Mouse (Mus musculus) adrenal gland, postnatal 25 days (tissue): ENCODE results near the gene Il18r1. TPM values are rescaled to one million over a fixed set of nuclear protein-coding genes. Genes with fewer than 3 reads are reported as not detected.

ENCODE experiments used
- DNase-seq: peaks from one replicate; pipeline ENCODE4 v3.0.0; 2021; ENCODE audit warnings: mixed read lengths
- total RNA-seq: library from RNA; stranded (reverse); gene quantifications from 2 replicates; pipeline ENCODE4 v1.2.3, GENCODE M21; 2021

Il18r1 gene
- total RNA-seq, 1 experiment from 2014 or later, result not detected

- no peak for DNase-seq
Measured at GRCm38 (mm10) chr1:40499708-40500107, 34.4 kb downstream of the Il18r1 start.

- no peak for DNase-seq
Measured at GRCm38 (mm10) chr1:40501126-40501525, 35.8 kb downstream of the Il18r1 start.

GRCm38 (mm10) chr1:40501546-40502398 lies 36.4 kb downstream of the Il18r1 start:
- no peak for DNase-seq

- DNase-seq, result no peak
Measured at GRCm38 (mm10) chr1:40504548-40504947, 39.2 kb downstream of the Il18r1 start.

- DNase-seq, result no peak
Measured at GRCm38 (mm10) chr1:40514851-40515585, 49.7 kb downstream of the Il18r1 start, which contains the start of gene Il18rap. TSS of gene Il18rap (plus strand) at chr1:40515362.

GRCm38 (mm10) chr1:40516364-40516763 lies 51.0 kb downstream of the Il18r1 start:
- no peak for DNase-seq

GRCm38 (mm10) chr1:40522918-40523317 lies 57.6 kb downstream of the Il18r1 start:
- no peak for DNase-seq

GRCm38 (mm10) chr1:40523971-40524722 lies 58.8 kb downstream of the Il18r1 start:
- no peak for DNase-seq

- no peak for DNase-seq
Measured at GRCm38 (mm10) chr1:40529287-40529686, 63.9 kb downstream of the Il18r1 start.

- DNase-seq, result no peak
Measured at GRCm38 (mm10) chr1:40537577-40537976, 72.2 kb downstream of the Il18r1 start.

GRCm38 (mm10) chr1:40544650-40545049 lies 79.3 kb downstream of the Il18r1 start:
- DNase-seq, result peak; percentile 35

GRCm38 (mm10) chr1:40546645-40547044 lies 81.3 kb downstream of the Il18r1 start:
- no peak for DNase-seq

- DNase-seq, result no peak
Measured at GRCm38 (mm10) chr1:40547064-40547572, 81.8 kb downstream of the Il18r1 start.

GRCm38 (mm10) chr1:40547762-40548161 lies 82.4 kb downstream of the Il18r1 start:
- DNase-seq, result no peak

Other genes with a start within 250 kb of the Il18r1 start
- 3.4 and 3.6 TPM in 2 replicates for gene Il1r1, start 240.5 kb upstream of the Il18r1 start, total RNA-seq
- gene Il1rl2, start 140.9 kb upstream of the Il18r1 start, total RNA-seq, result 0.95 and 1.4 TPM in 2 replicates
- gene Il1rl1, start 36.0 kb upstream of the Il18r1 start, total RNA-seq, result 0.18 and 0.29 TPM in 2 replicates
- gene Il18rap, start 49.8 kb downstream of the Il18r1 start, total RNA-seq, result 0.15 TPM in 1 of 2 replicates, not detected in the other
- gene Slc9a4, start 114.5 kb downstream of the Il18r1 start, total RNA-seq, result not detected in 2 replicates
- 0.12 TPM in 1 of 2 replicates, not detected in the other for gene Slc9a2, start 215.0 kb downstream of the Il18r1 start, total RNA-seq